Mouse (Mus musculus): ENCODE measurements around the gene Apold1. TPM values are rescaled to one million over a fixed set of nuclear protein-coding genes. Genes with fewer than 3 reads are reported as not detected.

Gene Apold1
- polyA plus RNA-seq, 1 experiment from 2014 or later: 4.3 TPM

DNA sequence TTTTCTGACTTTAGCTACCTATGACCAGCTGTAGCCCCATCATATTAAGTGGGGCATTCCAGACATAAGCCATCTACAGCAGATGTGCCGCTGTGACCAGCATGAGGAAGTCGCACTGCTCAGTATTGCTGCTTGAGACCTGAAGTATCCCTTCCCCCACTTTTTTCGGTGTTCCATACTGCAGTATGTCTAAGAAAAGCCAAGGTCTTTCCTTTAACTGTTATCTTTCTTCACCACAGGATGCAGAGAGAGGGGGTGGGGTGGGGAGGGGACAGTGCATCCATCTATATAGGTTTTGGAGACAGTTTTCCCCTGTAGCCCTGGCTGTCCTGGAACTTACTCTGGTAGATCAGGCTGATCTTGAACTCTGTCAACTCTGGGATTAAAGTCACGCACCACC is 24.9 kb downstream of the Apold1 start:
- H3K4me3 ChIP-seq (ENCODE audit: low read depth, low read length): no peak overlapping the region
- no peak overlapping the region for H3K27ac ChIP-seq (ENCODE audit: low read depth, low read length)
- H3K27me3 ChIP-seq (ENCODE audit: control insufficient read depth, insufficient read depth, low read length): no peaks in the 10 kb centered on the region
- H3K9me3 ChIP-seq (replicated peaks; ENCODE audit: control insufficient read depth, low read length): no peaks in the 10 kb centered on the region
- no peaks in the 10 kb centered on the region for H3K36me3 ChIP-seq (ENCODE audit: control insufficient read depth, insufficient read depth, low read length)
- 78% methylated on average over 4 of the region's 4 CpGs for WGBS (ENCODE audit: insufficient replicate concordance)
- H3K4me1 ChIP-seq (ENCODE audit: control insufficient read depth, insufficient read depth, low read length): no peaks in the 10 kb centered on the region
- ATAC-seq (replicated peaks; ENCODE audit: insufficient number of reproducible peaks, low FRiP score, low TSS enrichment): no peak
- no peak overlapping the region for H3K9ac ChIP-seq (ENCODE audit: low read depth, low read length)
- H3K4me2 ChIP-seq: no peak overlapping the region

DNA sequence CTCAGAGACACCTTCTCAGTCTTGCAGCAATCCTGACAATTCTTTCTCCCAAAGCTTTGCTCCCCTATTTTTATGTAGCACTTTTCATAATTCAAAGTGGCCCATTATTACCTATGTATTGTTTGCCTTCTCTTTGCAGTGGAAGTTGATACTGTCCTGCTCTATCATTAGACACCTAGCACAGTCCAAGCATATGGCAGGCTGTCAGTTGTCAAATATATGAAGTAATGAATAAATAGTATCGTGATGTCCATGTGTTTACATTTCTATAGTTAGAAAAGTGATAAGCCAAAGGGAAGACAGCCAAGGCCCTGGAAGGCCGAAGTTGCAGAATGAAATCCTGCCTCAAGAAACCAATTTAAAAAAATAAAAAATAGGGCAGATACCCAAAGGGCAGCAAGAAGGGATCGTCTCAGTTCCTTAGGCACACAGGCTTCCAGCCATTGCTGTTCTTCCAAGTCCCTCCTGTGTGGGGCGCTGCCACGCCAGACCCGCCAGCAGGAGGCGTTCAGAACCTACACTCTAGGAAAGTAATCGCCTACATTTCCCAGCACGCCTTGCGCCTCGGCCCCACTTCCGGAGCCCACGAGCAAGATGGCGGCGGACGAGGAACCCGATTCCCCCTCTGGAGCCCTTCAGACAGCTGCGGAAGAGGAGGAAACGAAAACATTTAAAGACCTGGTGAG is 29.7 kb downstream of the Apold1 start, which contains the start of gene Ddx47:
TSS of gene Ddx47 (plus strand) at position 565 of the 686 bp plus-strand sequence.
- Histone ChIP-seq H3K27me3 (ENCODE audit: control insufficient read depth, insufficient read depth, low read length) (no peaks in the 10 kb centered on the region), H3K4me1 (ENCODE audit: control insufficient read depth, insufficient read depth, low read length) (peaks cover 6% of the 10 kb centered on the region), H3K4me2 (peak within 1 kb of the TSS; percentile 84), H3K9me3 (replicated peaks; ENCODE audit: control insufficient read depth, low read length) (no peaks in the 10 kb centered on the region), H3K36me3 (ENCODE audit: control insufficient read depth, insufficient read depth, low read length) (peaks cover 22% of the 10 kb centered on the region), H3K4me3 (ENCODE audit: low read depth, low read length) (peak within 1 kb of the TSS; percentile 94), H3K9ac (ENCODE audit: low read depth, low read length) (peak within 1 kb of the TSS; percentile 95), H3K27ac (ENCODE audit: low read depth, low read length) (peak within 1 kb of the TSS; percentile 50)
- peak; percentile 89 for ATAC-seq (replicated peaks; ENCODE audit: insufficient number of reproducible peaks, low FRiP score, low TSS enrichment)
- 5% methylated on average over 19 of the region's 19 CpGs for WGBS (ENCODE audit: insufficient replicate concordance)

DNA sequence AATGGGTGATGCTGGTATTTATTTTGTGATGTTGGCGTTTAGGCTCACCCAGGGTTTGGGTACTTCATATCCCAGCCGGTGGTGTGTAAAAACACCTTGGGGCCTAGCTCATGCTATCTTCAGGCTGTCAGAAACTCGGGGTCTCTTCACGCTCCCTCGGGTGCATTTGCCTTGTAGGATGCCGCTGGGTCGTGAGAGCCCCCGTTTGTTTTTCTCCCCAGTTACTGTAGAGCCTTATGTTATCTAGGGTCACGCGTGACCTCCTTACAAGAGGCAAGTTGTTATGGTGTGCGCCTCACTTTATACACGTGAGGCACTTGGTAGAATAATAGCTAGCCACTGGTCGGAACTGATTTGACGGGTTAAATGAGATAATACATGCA is 30.2 kb downstream of the Apold1 start:
- Histone ChIP-seq H3K27ac (ENCODE audit: low read depth, low read length) (peak overlapping the region; percentile 50), H3K4me3 (ENCODE audit: low read depth, low read length) (peak overlapping the region; percentile 94), H3K4me2 (peak overlapping the region; percentile 84), H3K9ac (ENCODE audit: low read depth, low read length) (peak overlapping the region; percentile 95), H3K27me3 (ENCODE audit: control insufficient read depth, insufficient read depth, low read length) (no peaks in the 10 kb centered on the region), H3K9me3 (replicated peaks; ENCODE audit: control insufficient read depth, low read length) (no peaks in the 10 kb centered on the region), H3K4me1 (ENCODE audit: control insufficient read depth, insufficient read depth, low read length) (peaks cover 6% of the 10 kb centered on the region), H3K36me3 (ENCODE audit: control insufficient read depth, insufficient read depth, low read length) (peaks cover 27% of the 10 kb centered on the region)
- ATAC-seq (replicated peaks; ENCODE audit: insufficient number of reproducible peaks, low FRiP score, low TSS enrichment): 0 out of 2 replicates have a peak, but pooled peaks have one; percentile 15
- 1% methylated on average over 14 of the region's 14 CpGs for WGBS (ENCODE audit: insufficient replicate concordance)

DNA sequence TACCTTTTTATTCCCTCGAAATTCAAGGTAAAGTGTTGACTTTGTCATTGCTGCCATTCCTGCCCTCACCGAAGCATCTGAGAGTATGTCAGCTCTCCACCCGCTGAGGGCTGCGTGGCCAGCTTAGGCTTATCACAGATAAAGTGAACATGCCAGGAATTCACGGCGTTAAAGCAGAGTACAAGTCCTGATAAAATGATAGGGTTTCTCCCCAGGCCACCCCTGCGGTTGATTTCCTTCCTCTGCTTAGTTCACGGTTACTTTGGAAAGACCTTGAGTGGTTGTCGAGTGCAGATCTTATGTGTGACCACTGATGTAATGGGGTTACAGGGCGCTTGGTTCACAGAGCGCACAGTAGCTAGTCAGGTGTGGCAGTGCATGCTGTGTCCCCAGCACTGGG is 35.7 kb downstream of the Apold1 start:
- no peaks in the 10 kb centered on the region for H3K27me3 ChIP-seq (ENCODE audit: control insufficient read depth, insufficient read depth, low read length)
- H3K36me3 ChIP-seq (ENCODE audit: control insufficient read depth, insufficient read depth, low read length): peaks cover 68% of the 10 kb centered on the region
- peaks cover 4% of the 10 kb centered on the region for H3K4me1 ChIP-seq (ENCODE audit: control insufficient read depth, insufficient read depth, low read length)
- H3K9ac ChIP-seq (ENCODE audit: low read depth, low read length): no peak overlapping the region
- 60% methylated on average over 11 of the region's 11 CpGs for WGBS (ENCODE audit: insufficient replicate concordance)
- H3K4me2 ChIP-seq: no peak overlapping the region
- H3K4me3 ChIP-seq (ENCODE audit: low read depth, low read length): no peak overlapping the region
- ATAC-seq (replicated peaks; ENCODE audit: insufficient number of reproducible peaks, low FRiP score, low TSS enrichment): no peak
- H3K9me3 ChIP-seq (replicated peaks; ENCODE audit: control insufficient read depth, low read length): no peaks in the 10 kb centered on the region
- no peak overlapping the region for H3K27ac ChIP-seq (ENCODE audit: low read depth, low read length)

DNA sequence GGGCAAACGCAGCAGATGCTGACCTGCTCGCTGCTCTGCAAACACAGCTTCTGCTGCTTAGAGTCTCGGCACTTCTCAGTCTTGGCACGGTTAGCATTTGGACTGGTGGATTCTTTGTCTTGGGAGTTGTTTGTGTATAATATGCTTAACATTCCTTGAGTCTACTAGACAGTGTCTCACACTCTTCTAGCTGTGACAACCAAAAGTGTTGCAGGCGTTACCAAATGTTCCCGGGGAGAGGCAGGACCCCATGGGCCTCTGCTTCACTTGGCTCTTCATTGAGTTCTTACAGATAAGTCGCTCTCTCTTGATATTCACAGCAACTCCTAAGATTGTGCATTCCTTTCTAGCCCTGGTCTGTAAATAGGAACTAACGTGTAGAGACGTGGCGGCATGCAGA is 38.0 kb downstream of the Apold1 start:
- 76% methylated on average over 10 of the region's 10 CpGs for WGBS (ENCODE audit: insufficient replicate concordance)
- no peaks in the 10 kb centered on the region for H3K27me3 ChIP-seq (ENCODE audit: control insufficient read depth, insufficient read depth, low read length)
- H3K9ac ChIP-seq (ENCODE audit: low read depth, low read length): no peak overlapping the region
- H3K4me1 ChIP-seq (ENCODE audit: control insufficient read depth, insufficient read depth, low read length): no peaks in the 10 kb centered on the region
- peaks cover 73% of the 10 kb centered on the region for H3K36me3 ChIP-seq (ENCODE audit: control insufficient read depth, insufficient read depth, low read length)
- no peaks in the 10 kb centered on the region for H3K9me3 ChIP-seq (replicated peaks; ENCODE audit: control insufficient read depth, low read length)
- no peak overlapping the region for H3K4me3 ChIP-seq (ENCODE audit: low read depth, low read length)
- no peak overlapping the region for H3K27ac ChIP-seq (ENCODE audit: low read depth, low read length)
- no peak overlapping the region for H3K4me2 ChIP-seq
- ATAC-seq (replicated peaks; ENCODE audit: insufficient number of reproducible peaks, low FRiP score, low TSS enrichment): no peak

DNA sequence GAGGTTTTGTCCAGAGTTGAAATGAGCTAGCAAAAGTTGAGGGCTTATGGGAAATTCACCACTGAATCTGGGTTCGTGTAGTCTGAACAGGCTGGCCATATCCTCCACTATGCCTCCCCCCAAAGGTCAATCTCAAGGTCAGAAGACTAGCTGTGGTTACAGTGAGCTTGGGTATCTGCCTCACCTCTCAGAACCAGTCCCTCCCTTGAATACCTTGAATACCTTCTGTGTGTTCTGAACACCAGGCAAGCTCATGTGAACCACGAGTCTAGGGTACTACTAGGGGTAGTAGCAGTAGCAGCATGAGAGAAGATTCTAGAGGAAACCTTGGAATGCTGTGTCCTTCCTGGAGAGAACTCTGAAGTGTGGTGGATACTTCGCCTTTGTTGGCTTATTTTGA is 40.1 kb downstream of the Apold1 start:
- peaks cover 56% of the 10 kb centered on the region for H3K36me3 ChIP-seq (ENCODE audit: control insufficient read depth, insufficient read depth, low read length)
- H3K27me3 ChIP-seq (ENCODE audit: control insufficient read depth, insufficient read depth, low read length): no peaks in the 10 kb centered on the region
- no peak overlapping the region for H3K4me2 ChIP-seq
- no peak overlapping the region for H3K27ac ChIP-seq (ENCODE audit: low read depth, low read length)
- 84% methylated on average over 3 of the region's 3 CpGs for WGBS (ENCODE audit: insufficient replicate concordance)
- ATAC-seq (replicated peaks; ENCODE audit: insufficient number of reproducible peaks, low FRiP score, low TSS enrichment): no peak
- no peak overlapping the region for H3K9ac ChIP-seq (ENCODE audit: low read depth, low read length)
- H3K9me3 ChIP-seq (replicated peaks; ENCODE audit: control insufficient read depth, low read length): no peaks in the 10 kb centered on the region
- H3K4me1 ChIP-seq (ENCODE audit: control insufficient read depth, insufficient read depth, low read length): peaks cover 5% of the 10 kb centered on the region; the same call in 1 of the 2 replicates
- no peak overlapping the region for H3K4me3 ChIP-seq (ENCODE audit: low read depth, low read length)

DNA sequence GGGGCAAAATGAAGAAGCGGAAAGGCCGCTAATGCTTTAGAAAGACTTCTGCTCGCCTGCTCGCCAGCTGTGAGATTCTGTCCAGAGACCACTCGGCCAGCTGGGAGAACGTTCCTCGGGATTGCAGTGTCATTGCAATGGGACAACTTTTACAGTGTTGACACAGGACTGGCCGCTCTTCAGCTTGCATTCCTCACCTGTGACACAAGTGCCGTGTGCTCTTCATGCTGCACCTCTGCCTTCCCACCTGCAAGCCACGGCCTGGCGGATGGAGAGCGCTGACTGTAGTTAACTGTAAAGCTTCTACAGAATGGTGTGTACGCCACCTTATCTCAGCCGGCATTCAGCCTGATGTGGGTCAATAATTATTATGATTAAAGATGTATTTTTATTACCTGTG is 41.9 kb downstream of the Apold1 start:
- H3K9ac ChIP-seq (ENCODE audit: low read depth, low read length): no peak overlapping the region
- no peaks in the 10 kb centered on the region for H3K9me3 ChIP-seq (replicated peaks; ENCODE audit: control insufficient read depth, low read length)
- ATAC-seq (replicated peaks; ENCODE audit: insufficient number of reproducible peaks, low FRiP score, low TSS enrichment): no peak
- H3K4me1 ChIP-seq (ENCODE audit: control insufficient read depth, insufficient read depth, low read length): peaks cover 6% of the 10 kb centered on the region; the same call in 1 of the 2 replicates
- no peaks in the 10 kb centered on the region for H3K27me3 ChIP-seq (ENCODE audit: control insufficient read depth, insufficient read depth, low read length)
- no peak overlapping the region for H3K27ac ChIP-seq (ENCODE audit: low read depth, low read length)
- no peak overlapping the region for H3K4me2 ChIP-seq
- peaks cover 40% of the 10 kb centered on the region for H3K36me3 ChIP-seq (ENCODE audit: control insufficient read depth, insufficient read depth, low read length)
- WGBS (ENCODE audit: insufficient replicate concordance): 89% methylated on average over 14 of the region's 14 CpGs
- no peak overlapping the region for H3K4me3 ChIP-seq (ENCODE audit: low read depth, low read length)

DNA sequence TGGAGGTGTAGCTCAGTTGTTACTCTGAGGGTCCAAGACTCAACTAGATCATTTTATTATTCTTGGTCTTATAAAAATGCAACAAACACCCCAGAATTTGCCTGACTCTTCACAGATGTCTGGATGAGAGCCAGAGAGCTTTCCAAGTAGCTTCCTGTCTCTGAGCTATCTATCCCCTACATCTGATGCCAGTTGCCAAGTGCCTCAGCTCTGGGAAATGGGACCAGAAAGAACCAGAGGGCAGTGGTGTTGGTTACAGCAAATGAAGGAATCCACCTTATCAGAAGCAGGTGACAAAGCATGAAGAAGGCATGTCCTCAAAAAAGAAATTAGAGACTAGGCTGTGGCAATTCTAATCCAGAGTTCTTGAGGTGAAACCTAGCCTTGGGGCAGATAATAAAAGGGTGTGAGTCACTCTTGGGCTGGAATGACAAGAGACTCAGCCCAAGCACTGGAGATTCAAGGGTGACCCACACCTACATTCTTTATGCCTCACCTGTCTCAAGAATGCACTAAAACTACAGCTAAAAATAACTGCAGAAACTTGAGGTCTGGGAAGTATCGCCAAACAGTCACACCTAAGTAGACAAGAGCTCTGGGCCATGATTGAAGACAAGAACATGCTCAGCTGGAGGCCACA is 43.4 kb downstream of the Apold1 start:
- 83% methylated on average over 1 of the region's 1 CpGs for WGBS (ENCODE audit: insufficient replicate concordance)
- no peaks in the 10 kb centered on the region for H3K9me3 ChIP-seq (replicated peaks; ENCODE audit: control insufficient read depth, low read length)
- H3K9ac ChIP-seq (ENCODE audit: low read depth, low read length): no peak overlapping the region
- H3K36me3 ChIP-seq (ENCODE audit: control insufficient read depth, insufficient read depth, low read length): peaks cover 31% of the 10 kb centered on the region
- no peak overlapping the region for H3K4me3 ChIP-seq (ENCODE audit: low read depth, low read length)
- no peak for ATAC-seq (replicated peaks; ENCODE audit: insufficient number of reproducible peaks, low FRiP score, low TSS enrichment)
- no peak overlapping the region for H3K4me2 ChIP-seq
- H3K4me1 ChIP-seq (ENCODE audit: control insufficient read depth, insufficient read depth, low read length): peaks cover 6% of the 10 kb centered on the region; the same call in 1 of the 2 replicates
- no peaks in the 10 kb centered on the region for H3K27me3 ChIP-seq (ENCODE audit: control insufficient read depth, insufficient read depth, low read length)
- no peak overlapping the region for H3K27ac ChIP-seq (ENCODE audit: low read depth, low read length)

All from heart, embryonic 11.5 days (tissue).